Mouse (Mus musculus) hindlimb bud, embryonic 11.5 days (tissue): ENCODE measurements around the gene Aplp2.

ENCODE experiments used
- DNase-seq: peaks from one replicate; pipeline ENCODE4 v3.0.0-alpha.2; 2012; ENCODE audit warnings: low read depth, low spot score; ENCODE audit errors: extremely low spot score

Gene Aplp2

GRCm38 (mm10) chr9:31211690-31212499 lies at the start of gene Aplp2:
Gene Aplp2, minus strand, starts transcription at chr9:31211815.
- peak; percentile 88 for DNase-seq

GRCm38 (mm10) chr9:31260219-31260618 lies 48.6 kb upstream of the Aplp2 start:
- no peak for DNase-seq

GRCm38 (mm10) chr9:31258237-31258636 lies 46.6 kb upstream of the Aplp2 start:
- DNase-seq, result no peak

DNA sequence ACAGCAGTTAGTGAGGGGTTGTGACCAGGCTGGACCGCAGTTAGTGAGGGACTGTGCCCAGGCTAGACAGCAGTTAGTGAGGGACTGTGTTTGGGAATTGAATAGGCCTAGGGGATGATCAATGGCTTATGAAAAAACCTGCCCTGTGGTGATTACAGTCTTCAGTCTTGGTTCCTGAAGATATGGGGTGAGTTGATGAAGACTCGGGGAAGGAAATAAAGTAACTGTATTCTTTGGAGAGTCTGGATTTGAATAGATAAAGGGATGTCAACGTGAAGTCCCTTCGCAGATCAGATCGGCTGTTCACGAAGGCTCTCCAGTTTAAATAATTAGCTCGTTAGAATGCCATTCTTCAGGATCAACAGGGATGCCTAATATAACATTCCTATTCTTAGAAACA lies 44.3 kb upstream of the Aplp2 start:
- no peak for DNase-seq

- DNase-seq, result no peak
Observed at GRCm38 (mm10) chr9:31254697-31255004, 43.0 kb upstream of the Aplp2 start.

- no peak for DNase-seq
Observed at GRCm38 (mm10) chr9:31253866-31254696, 42.5 kb upstream of the Aplp2 start.

- no peak for DNase-seq
Observed at GRCm38 (mm10) chr9:31253311-31253734, 41.7 kb upstream of the Aplp2 start.

DNA sequence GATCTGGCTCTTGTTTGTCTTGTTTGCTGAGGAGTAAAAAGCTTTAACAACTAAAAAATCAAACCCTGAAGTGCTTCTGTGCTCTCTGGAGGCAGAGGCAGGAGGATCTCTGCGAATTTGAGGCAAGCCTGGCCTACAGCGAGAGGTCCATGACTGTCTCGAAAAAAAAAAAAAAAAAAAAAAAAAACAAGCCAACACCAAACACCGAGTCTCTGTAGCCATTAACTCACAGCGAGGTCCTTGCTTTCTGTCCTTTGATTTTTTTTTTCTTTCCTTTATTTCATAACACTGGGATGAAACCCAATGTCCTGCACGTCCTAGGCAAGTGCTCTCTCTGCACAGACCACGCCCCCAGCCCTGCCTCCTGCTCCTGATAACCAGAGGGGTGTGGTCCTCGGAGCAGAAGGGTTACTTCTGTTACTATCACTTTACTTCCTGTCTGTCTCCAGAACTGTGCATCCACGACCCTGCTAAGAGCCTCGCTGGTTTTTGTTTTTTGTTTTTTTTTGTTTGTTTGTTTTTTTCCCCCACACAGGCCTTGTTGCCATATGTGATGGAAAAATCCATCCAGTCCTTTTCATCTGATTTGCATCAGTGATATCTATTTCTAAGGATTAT lies 40.7 kb upstream of the Aplp2 start:
- no peak for DNase-seq

DNA sequence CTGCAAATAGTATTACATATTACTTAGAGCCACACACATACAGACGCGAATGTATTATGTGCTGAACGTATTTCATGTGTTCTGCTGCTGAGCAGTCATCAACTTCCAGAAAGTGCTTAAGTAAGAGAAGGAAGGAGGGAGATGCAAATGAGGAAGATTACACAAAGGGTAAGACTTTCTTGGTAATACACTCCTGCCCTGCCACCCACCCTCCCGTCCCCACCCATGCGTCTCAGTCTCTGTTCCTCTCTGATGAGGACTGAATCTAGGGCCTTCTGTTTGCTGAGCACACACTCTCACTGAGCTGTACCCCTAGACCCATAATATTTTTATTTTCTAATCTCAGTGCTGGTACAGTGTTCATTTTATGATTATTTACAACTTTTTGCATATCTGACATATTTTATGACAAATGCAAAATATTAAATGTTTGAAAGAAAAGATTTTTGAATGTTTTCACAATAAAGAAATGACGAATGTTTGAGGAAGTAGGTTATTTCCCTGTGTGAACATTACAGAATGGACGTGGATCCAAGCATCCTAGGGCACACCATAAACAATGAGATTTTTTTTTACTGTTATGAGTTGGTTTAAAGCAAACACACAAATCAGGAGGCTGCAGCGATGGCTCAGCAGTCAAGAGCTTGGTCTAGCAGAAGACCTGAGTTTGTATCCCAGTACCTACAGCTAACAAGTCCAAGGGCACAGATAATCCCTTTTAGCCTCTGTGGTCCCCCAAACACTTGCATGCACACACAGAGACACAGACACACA lies 36.0 kb upstream of the Aplp2 start:
- no peak for DNase-seq

DNA sequence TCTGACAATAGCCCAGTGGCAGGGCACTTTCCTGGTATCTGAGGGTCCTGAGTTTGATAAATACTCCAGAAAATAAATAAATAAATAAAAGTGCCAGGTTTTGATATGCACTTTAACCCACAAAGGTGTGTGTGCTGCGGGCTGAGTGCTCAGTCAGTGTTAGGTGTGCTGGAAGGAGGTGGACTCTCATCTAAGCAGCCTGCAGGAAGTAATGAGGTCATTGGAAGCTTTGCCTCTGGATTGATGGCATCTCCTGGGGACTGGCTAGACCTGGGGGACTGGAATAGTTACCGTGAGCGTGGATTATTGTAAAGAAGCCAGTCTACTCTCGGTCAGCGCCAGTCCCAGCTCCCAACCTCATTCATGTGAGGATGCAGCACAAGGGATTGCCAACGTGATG lies 34.8 kb upstream of the Aplp2 start:
- no peak for DNase-seq

DNA sequence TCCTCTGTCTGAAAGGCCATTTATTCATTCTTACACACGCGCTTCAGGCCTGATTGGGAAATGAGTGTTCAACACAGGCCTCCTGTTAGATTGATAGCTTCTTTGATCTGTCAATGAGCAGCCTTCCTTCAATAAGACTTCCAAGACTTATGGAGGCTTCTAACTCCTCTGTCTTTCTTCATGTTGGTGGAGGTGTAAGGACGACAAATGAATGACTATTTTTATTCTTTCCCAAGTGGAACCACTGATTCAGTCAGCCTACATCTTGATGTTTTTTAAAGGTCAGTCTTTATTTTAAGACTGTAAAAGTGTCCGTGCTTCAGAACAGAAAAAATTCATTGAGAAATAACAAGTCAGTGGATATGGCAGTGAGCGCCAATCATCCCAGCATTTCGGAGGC lies 33.4 kb upstream of the Aplp2 start:
- DNase-seq, result no peak

DNA sequence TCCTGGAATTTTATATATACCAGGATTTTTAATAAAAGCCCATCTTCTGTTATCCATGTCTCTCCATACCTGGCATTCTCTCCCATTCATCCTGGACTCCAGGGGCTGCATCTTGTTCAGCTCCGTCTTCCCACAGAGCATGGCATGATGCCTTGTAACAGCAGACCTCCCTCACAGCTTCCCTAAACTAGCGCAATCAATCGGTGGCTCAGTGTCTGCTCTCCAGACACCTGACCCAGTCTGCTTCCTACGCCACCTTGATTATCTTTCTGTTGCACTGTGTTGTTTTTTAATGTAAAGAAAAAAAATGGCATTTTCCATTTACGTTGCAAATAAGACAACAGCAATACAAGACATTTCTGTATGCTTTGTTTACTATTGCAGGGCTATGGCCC lies 32.3 kb upstream of the Aplp2 start:
- DNase-seq, result no peak

GRCm38 (mm10) chr9:31243306-31243938 lies 31.8 kb upstream of the Aplp2 start:
- no peak for DNase-seq

DNA sequence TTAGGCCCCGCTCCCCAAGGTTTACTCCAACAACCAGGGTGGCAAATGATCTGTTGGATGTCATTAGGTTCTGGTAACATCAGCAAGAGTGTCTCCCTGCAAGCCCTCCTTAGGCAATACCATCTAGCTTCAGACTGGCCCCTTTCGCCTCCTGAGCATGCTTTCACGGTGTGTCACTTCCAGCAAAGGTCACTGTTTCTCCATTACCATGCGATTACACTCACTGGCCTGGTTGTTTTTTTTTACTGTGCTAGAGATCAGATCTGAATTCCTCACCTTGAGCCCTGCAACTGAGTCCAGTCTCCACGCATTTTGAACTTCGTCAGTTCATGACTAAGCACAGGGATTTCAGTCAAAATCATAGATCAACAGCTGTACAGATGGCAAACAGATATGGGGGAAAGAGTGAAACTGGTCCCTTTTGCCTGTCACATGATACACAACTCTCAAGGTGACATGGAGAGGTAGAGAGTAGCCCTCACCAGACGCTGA lies 29.6 kb upstream of the Aplp2 start:
- no peak for DNase-seq

- DNase-seq, result no peak
Observed at GRCm38 (mm10) chr9:31240522-31241207, 29.1 kb upstream of the Aplp2 start.

GRCm38 (mm10) chr9:31239551-31239950 lies 27.9 kb upstream of the Aplp2 start:
- DNase-seq, result no peak

DNA sequence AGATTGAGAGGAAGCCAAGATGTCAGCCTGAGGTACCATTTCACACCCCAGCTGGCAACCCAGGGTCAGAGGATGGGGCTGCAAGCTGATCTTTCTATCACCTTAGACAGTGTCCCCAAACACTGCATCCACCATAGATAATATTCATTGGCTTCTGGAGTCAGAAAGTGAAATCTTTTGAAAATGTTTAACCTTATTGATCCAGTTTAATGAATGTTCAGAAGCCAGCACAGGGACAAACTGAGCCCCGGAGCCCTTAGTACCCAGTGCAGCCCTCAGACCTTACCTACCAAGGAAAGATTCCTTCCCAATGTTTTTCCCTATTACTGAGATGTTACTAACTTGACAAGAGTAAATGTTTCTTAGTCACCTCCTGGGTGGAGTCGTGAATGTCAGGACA lies 26.9 kb upstream of the Aplp2 start:
- no peak for DNase-seq

GRCm38 (mm10) chr9:31236079-31236478 lies 24.5 kb upstream of the Aplp2 start:
- DNase-seq, result no peak

DNA sequence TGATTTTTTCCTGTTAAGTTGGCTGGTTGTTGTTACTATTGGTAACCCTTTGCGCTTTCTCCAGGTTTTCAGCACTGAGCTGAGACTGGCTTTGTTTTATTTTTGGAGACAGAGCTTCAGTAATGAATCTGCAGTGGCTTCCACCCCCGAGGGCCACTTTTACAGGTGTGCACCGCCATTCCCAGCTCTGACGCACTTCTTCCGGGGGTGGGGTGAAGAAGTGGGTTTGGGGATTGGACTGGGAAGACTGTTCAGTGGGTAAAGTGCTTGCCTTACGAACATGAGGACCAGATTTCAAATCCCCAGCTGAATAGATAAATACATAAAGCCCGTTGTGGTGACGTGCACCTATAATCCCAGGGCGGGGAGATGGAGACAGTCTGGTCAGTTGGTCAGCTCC lies 23.9 kb upstream of the Aplp2 start:
- DNase-seq, result no peak

DNA sequence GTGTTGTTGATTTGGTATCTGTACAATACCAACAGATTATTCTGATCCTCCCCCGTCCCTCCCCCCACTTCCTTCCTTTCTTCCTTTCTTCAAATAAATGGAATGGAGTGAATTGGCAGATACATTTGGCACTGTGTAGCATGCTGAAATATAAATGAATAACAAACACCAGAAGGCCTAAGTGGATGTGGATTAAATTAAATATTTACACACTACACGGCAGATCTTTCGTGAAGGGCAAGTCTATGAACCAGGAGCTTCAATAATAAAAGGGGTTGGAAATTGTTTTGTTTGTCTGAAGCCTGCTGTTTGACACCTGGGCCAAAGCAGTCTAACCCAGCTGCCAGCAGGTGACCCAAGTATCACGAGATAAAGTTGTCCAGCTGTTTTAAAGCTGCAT lies 23.4 kb upstream of the Aplp2 start:
- no peak for DNase-seq
